Mouse (Mus musculus): ENCODE results near the gene Sp1. TPM values are rescaled to one million over a fixed set of nuclear protein-coding genes. Genes with fewer than 3 reads are reported as not detected.

Sp1 gene
- polyA plus RNA-seq, 1 experiment from 2014 or later = 8.8 TPM

GRCm38 (mm10) chr15:102409286-102409685 is 3.3 kb downstream of the Sp1 start:
- Histone ChIP-seq H3K4me2 (ENCODE audit: low read length) (no peak overlapping the region; the same call in 1 of the 2 replicates), H3K4me3 (replicated peaks; ENCODE audit: low read depth, low read length) (no peak overlapping the region), H3K9ac (ENCODE audit: low read depth, low read length) (no peak overlapping the region), H3K36me3 (ENCODE audit: insufficient read depth, low read length) (peaks cover 31% of the 10 kb centered on the region), H3K27me3 (ENCODE audit: insufficient read depth, low read length) (no peaks in the 10 kb centered on the region), H3K27ac (no peak overlapping the region), H3K4me1 (replicated peaks; ENCODE audit: insufficient read depth, low read length) (peaks cover 19% of the 10 kb centered on the region; the same call in 1 of the 2 replicates), H3K9me3 (replicated peaks; ENCODE audit: low read length) (no peaks in the 10 kb centered on the region)
- no peak for ATAC-seq (replicated peaks; ENCODE audit: low FRiP score, low read depth)
- WGBS = 91% methylated on average over 3 of the region's 3 CpGs
- DNase-seq (ENCODE audit: low spot score) = no peak
- no peak for TF ChIP-seq CTCF (IDR thresholded peaks at IDR 0.05; ENCODE audit: low read depth)

GRCm38 (mm10) chr15:102411077-102411476 is 5.1 kb downstream of the Sp1 start:
- TF ChIP-seq CTCF (IDR thresholded peaks at IDR 0.05; ENCODE audit: low read depth) = no peak
- ATAC-seq (replicated peaks; ENCODE audit: low FRiP score, low read depth) = no peak

GRCm38 (mm10) chr15:102413687-102414086 is 7.7 kb downstream of the Sp1 start:
- no peak for TF ChIP-seq CTCF (IDR thresholded peaks at IDR 0.05; ENCODE audit: low read depth)
- no peaks in the 10 kb centered on the region for H3K27me3 ChIP-seq (ENCODE audit: insufficient read depth, low read length)
- H3K4me1 ChIP-seq (replicated peaks; ENCODE audit: insufficient read depth, low read length) = peaks cover 11% of the 10 kb centered on the region; the same call in 1 of the 2 replicates
- no peak overlapping the region for H3K4me2 ChIP-seq (ENCODE audit: low read length)
- H3K9me3 ChIP-seq (replicated peaks; ENCODE audit: low read length) = no peaks in the 10 kb centered on the region
- H3K36me3 ChIP-seq (ENCODE audit: insufficient read depth, low read length) = peaks cover 24% of the 10 kb centered on the region
- H3K9ac ChIP-seq (ENCODE audit: low read depth, low read length) = no peak overlapping the region
- H3K27ac ChIP-seq = no peak overlapping the region
- ATAC-seq (replicated peaks; ENCODE audit: low FRiP score, low read depth) = no peak
- no peak overlapping the region for H3K4me3 ChIP-seq (replicated peaks; ENCODE audit: low read depth, low read length)
- no peak for DNase-seq (ENCODE audit: low spot score)

More at GRCm38 (mm10) chr15:102411077-102411476, 5.1 kb downstream of the Sp1 start:
- 91% methylated on average over 1 of the region's 1 CpGs for WGBS
- Histone ChIP-seq H3K27ac (no peak overlapping the region), H3K9me3 (replicated peaks; ENCODE audit: low read length) (no peaks in the 10 kb centered on the region), H3K36me3 (ENCODE audit: insufficient read depth, low read length) (peaks cover 31% of the 10 kb centered on the region), H3K4me3 (replicated peaks; ENCODE audit: low read depth, low read length) (no peak overlapping the region), H3K27me3 (ENCODE audit: insufficient read depth, low read length) (no peaks in the 10 kb centered on the region), H3K9ac (ENCODE audit: low read depth, low read length) (no peak overlapping the region), H3K4me1 (replicated peaks; ENCODE audit: insufficient read depth, low read length) (peaks cover 19% of the 10 kb centered on the region; the same call in 1 of the 2 replicates), H3K4me2 (ENCODE audit: low read length) (0 out of 2 replicates have a peak overlapping the region, but pooled peaks have one; percentile 21)
- no peak for DNase-seq (ENCODE audit: low spot score)

- ATAC-seq (replicated peaks; ENCODE audit: low FRiP score, low read depth) = no peak
- no peaks in the 10 kb centered on the region for H3K9me3 ChIP-seq (replicated peaks; ENCODE audit: low read length)
- no peak overlapping the region for H3K4me2 ChIP-seq (ENCODE audit: low read length)
- 74% methylated on average over 2 of the region's 2 CpGs for WGBS
- no peak overlapping the region for H3K4me3 ChIP-seq (replicated peaks; ENCODE audit: low read depth, low read length)
- 0 out of 2 replicates have a peak, but pooled peaks cover 4% of the 10 kb centered on the region for H3K36me3 ChIP-seq (ENCODE audit: insufficient read depth, low read length)
- no peak overlapping the region for H3K9ac ChIP-seq (ENCODE audit: low read depth, low read length)
- no peaks in the 10 kb centered on the region for H3K27me3 ChIP-seq (ENCODE audit: insufficient read depth, low read length)
- H3K4me1 ChIP-seq (replicated peaks; ENCODE audit: insufficient read depth, low read length) = no peaks in the 10 kb centered on the region
- H3K27ac ChIP-seq = no peak overlapping the region
- no peak for TF ChIP-seq CTCF (IDR thresholded peaks at IDR 0.05; ENCODE audit: low read depth)
- DNase-seq (ENCODE audit: low spot score) = no peak
Observed at GRCm38 (mm10) chr15:102417524-102417923, 11.6 kb downstream of the Sp1 start.

DNA sequence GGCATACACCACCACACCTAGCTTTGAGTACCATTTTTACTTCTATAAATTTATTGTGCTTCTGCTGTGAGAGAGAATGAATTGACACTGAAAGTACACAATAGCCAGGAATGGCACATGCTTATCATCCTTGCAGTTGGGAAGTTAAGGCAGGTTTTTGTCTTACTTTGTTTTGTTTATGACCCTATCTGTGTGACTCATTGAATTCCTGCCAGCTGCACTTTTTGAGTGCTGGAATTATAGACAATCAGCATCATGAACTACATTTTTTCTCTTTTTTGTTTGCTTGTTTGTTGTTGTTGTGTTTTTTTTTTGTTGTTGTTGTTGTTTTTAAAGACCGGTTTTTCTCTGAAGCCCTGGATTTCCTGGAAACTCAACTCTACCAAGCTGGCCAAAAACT is 15.0 kb downstream of the Sp1 start:
- peaks cover 6% of the 10 kb centered on the region; the same call in 1 of the 2 replicates for H3K36me3 ChIP-seq (ENCODE audit: insufficient read depth, low read length)
- H3K9ac ChIP-seq (ENCODE audit: low read depth, low read length) = no peak overlapping the region
- WGBS = 57% methylated on average over 1 of the region's 1 CpGs
- DNase-seq (ENCODE audit: low spot score) (no peak), ATAC-seq (replicated peaks; ENCODE audit: low FRiP score, low read depth) (no peak)
- no peak for TF ChIP-seq CTCF (IDR thresholded peaks at IDR 0.05; ENCODE audit: low read depth)
- no peaks in the 10 kb centered on the region for H3K9me3 ChIP-seq (replicated peaks; ENCODE audit: low read length)
- H3K4me3 ChIP-seq (replicated peaks; ENCODE audit: low read depth, low read length) = no peak overlapping the region
- H3K4me1 ChIP-seq (replicated peaks; ENCODE audit: insufficient read depth, low read length) = no peaks in the 10 kb centered on the region
- H3K27ac ChIP-seq = no peak overlapping the region
- H3K4me2 ChIP-seq (ENCODE audit: low read length) = no peak overlapping the region
- no peaks in the 10 kb centered on the region for H3K27me3 ChIP-seq (ENCODE audit: insufficient read depth, low read length)

DNA sequence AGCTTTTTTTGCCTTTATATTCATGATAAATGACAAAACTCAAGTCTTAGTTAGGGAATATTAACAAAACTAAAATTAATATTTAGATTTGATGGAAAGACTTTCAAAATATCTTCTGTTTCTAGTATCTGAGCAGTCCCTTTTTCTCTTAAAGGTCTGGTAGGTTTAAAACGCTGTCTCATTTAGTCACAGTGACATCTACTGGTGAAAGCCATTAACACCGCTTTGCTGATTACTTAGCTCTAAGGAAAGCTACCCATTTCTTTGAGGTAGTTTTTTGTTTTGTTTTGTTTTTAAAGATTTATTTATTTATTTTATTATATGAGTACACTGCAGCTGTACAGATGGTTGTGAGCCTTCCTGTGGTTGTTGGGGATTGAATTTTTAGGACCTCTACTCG is 15.5 kb downstream of the Sp1 start:
- Histone ChIP-seq H3K27ac (no peak overlapping the region), H3K4me2 (ENCODE audit: low read length) (no peak overlapping the region), H3K4me3 (replicated peaks; ENCODE audit: low read depth, low read length) (no peak overlapping the region), H3K9ac (ENCODE audit: low read depth, low read length) (no peak overlapping the region), H3K9me3 (replicated peaks; ENCODE audit: low read length) (no peaks in the 10 kb centered on the region), H3K27me3 (ENCODE audit: insufficient read depth, low read length) (no peaks in the 10 kb centered on the region), H3K36me3 (ENCODE audit: insufficient read depth, low read length) (peaks cover 10% of the 10 kb centered on the region; the same call in 1 of the 2 replicates), H3K4me1 (replicated peaks; ENCODE audit: insufficient read depth, low read length) (no peaks in the 10 kb centered on the region)
- DNase-seq (ENCODE audit: low spot score) (peak; percentile 87), ATAC-seq (replicated peaks; ENCODE audit: low FRiP score, low read depth) (no peak)
- TF ChIP-seq CTCF (IDR thresholded peaks at IDR 0.05; ENCODE audit: low read depth) = peak; percentile 77
- WGBS = 56% methylated on average over 3 of the region's 3 CpGs
